Comparison of ENCODE assay signal across 26 mouse cellular contexts in the genomic region with DNA sequence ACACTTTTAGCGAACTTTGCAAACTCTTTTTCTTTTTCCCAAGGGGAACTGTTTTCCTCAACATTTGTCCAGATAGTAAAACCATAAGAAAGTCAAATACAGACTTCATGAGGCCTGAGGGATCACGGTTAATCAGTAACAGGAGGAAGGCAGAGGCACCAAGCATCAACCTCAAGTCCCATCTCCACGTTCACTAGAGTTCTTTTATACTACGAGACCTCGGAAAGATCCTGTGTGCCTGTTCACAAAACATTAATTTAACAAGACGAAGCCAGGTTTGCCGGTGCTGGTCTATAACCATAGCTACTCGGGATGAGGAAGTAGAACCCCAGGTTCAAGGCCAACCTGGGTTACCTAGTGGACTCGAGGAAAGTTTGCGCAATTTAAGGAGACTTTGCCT. TPM values are rescaled to one million over a fixed set of nuclear protein-coding genes. Genes with fewer than 3 reads are reported as not detected.
DNase-seq lines count a peak whose midpoint lies in the region; ATAC-seq and TF ChIP-seq lines count a peak whose summit lies in the region.
"Had no signal": no experiment of that assay in that cellular context is flagged by ENCODE, and none has a peak within 500 bp of the region (broad histone marks: within the 10 kb centered on the region; RNA-seq: fewer than 3 reads in every experiment).

No protein-coding gene starts in this region.

- 79% methylated on average over 10 of the region's 10 CpGs for WGBS in kidney, embryonic 15.5 days
- WGBS in intestine, embryonic 15.5 days, result 70% methylated on average over 10 of the region's 10 CpGs
- 32% methylated on average over 10 of the region's 10 CpGs for WGBS in small intestine, adult 2 months

- no peak for DNase-seq in kidney, postnatal 4 days
- DNase-seq in ES-E14 (ENCODE audit: low read depth, low spot score), result no peak
- DNase-seq in layer of hippocampus, adult 18-20 months (ENCODE audit: low spot score in 2 of 2), result no peak
- no peak for DNase-seq in adrenal gland, adult 8-10 months
- DNase-seq: adrenal gland, postnatal 14 days; B cell, adult 2 months; cerebellum, adult 11-12 months; cerebellum, adult 9-10 months; cerebellum, postnatal 25 days; gastrocnemius, postnatal 10 days; heart, adult 18-20 months; heart, postnatal 14 days had no signal

- ATAC-seq in kidney, embryonic 15.5 days (replicated peaks; ENCODE audit: low FRiP score), result no peak
- peak; percentile 24; the same call in 1 of the 2 replicates for ATAC-seq in intestine, embryonic 15.5 days
- ATAC-seq: CD4-positive, CD25-positive, alpha-beta regulatory T cell, adult 4 months; forebrain, embryonic 16.5 days had no signal

- H3K27ac ChIP-seq in kidney, embryonic 15.5 days, result 0 out of 2 replicates have a peak overlapping the region, but pooled peaks have one; percentile 18
- no peak overlapping the region for H3K27ac ChIP-seq in ES-E14 (ENCODE audit: insufficient read depth, low read depth, low read length, poor library complexity, severe bottlenecking)
- H3K27ac ChIP-seq in intestine, embryonic 15.5 days, result peak overlapping the region; percentile 58
- H3K27ac ChIP-seq in small intestine, adult 2 months (ENCODE audit: insufficient read depth, low read depth, low read length), result 0 out of 2 replicates have a peak overlapping the region, but pooled peaks have one; percentile 3
- H3K27ac ChIP-seq: embryonic facial prominence, embryonic 12.5 days; forebrain, embryonic 12.5 days; heart, embryonic 10.5 days; heart, embryonic 15.5 days; hindbrain, embryonic 13.5 days had no signal

- peaks cover 22% of the 10 kb centered on the region for H3K4me1 ChIP-seq in kidney, embryonic 15.5 days
- H3K4me1 ChIP-seq in ES-E14 (ENCODE audit: control insufficient read depth in 2 of 2, insufficient read depth in 2 of 2, low read length in 2 of 2, poor library complexity in 1 of 2), result peaks cover 18 to 21% of the 10 kb centered on the region in 2 experiments
- H3K4me1 ChIP-seq in intestine, embryonic 15.5 days (replicated peaks), result peaks cover 6% of the 10 kb centered on the region
- H3K4me1 ChIP-seq in small intestine, adult 2 months (ENCODE audit: control insufficient read depth, insufficient read depth, insufficient read length, low read length), result peaks cover 25% of the 10 kb centered on the region

- H3K27me3 ChIP-seq in kidney, embryonic 15.5 days, result peaks cover 38% of the 10 kb centered on the region
- peaks cover 9% of the 10 kb centered on the region; the same call in 1 of the 2 replicates for H3K27me3 ChIP-seq in intestine, embryonic 15.5 days (replicated peaks)
- no peaks in the 10 kb centered on the region for H3K27me3 ChIP-seq in small intestine, adult 2 months (ENCODE audit: control insufficient read depth, insufficient read depth, low read length)

- no peak overlapping the region for H3K4me2 ChIP-seq in kidney, embryonic 15.5 days
- H3K4me2 ChIP-seq in intestine, embryonic 15.5 days (replicated peaks), result peak overlapping the region; percentile 17; the same call in 1 of the 2 replicates
- H3K4me2 ChIP-seq: embryonic facial prominence, embryonic 12.5 days; forebrain, embryonic 12.5 days; heart, embryonic 15.5 days; hindbrain, embryonic 13.5 days had no signal

- no peak for TF ChIP-seq CTCF in small intestine, adult 2 months (IDR thresholded peaks at IDR 0.05; ENCODE audit: extremely low read depth, insufficient read length, insufficient replicate concordance, low read depth, low read length)

- H3K9me3 ChIP-seq in kidney, embryonic 15.5 days (replicated peaks), result no peaks in the 10 kb centered on the region
- no peaks in the 10 kb centered on the region for H3K9me3 ChIP-seq in ES-E14 (ENCODE audit: control insufficient read depth, insufficient read depth, low read depth, low read length)
- no peaks in the 10 kb centered on the region for H3K9me3 ChIP-seq in intestine, embryonic 15.5 days
- H3K9me3 ChIP-seq: embryonic facial prominence, embryonic 12.5 days; forebrain, embryonic 12.5 days; heart, embryonic 10.5 days; heart, embryonic 15.5 days; hindbrain, embryonic 13.5 days had no signal

- no peak overlapping the region for H3K9ac ChIP-seq in kidney, embryonic 15.5 days
- peak overlapping the region; percentile 20; the same call in 1 of the 2 replicates for H3K9ac ChIP-seq in ES-E14 (ENCODE audit: insufficient read depth, low read depth, low read length, poor library complexity, severe bottlenecking)
- no peak overlapping the region for H3K9ac ChIP-seq in intestine, embryonic 15.5 days
- H3K9ac ChIP-seq: embryonic facial prominence, embryonic 12.5 days; forebrain, embryonic 12.5 days; heart, embryonic 15.5 days; hindbrain, embryonic 13.5 days had no signal

- in situ Hi-C loops in ES-E14 (cut with MboI; ENCODE audit: low sequenced_read_pairs in 2 of 2, unreplicated experiment in 2 of 2), result no loop called here

- no peaks in the 10 kb centered on the region for H3K36me3 ChIP-seq in kidney, embryonic 15.5 days
- H3K36me3 ChIP-seq in ES-E14 (ENCODE audit: control insufficient read depth, insufficient read depth, low read length, poor library complexity, severe bottlenecking), result peaks cover 2% of the 10 kb centered on the region; the same call in 1 of the 2 replicates
- no peaks in the 10 kb centered on the region for H3K36me3 ChIP-seq in intestine, embryonic 15.5 days
- no peaks in the 10 kb centered on the region for H3K36me3 ChIP-seq in small intestine, adult 2 months (ENCODE audit: control insufficient read depth, insufficient read depth, low read length)
- H3K36me3 ChIP-seq: embryonic facial prominence, embryonic 12.5 days; forebrain, embryonic 12.5 days; heart, embryonic 10.5 days; heart, embryonic 15.5 days; hindbrain, embryonic 13.5 days had no signal

- TF ChIP-seq POLR2A in small intestine, adult 2 months (IDR thresholded peaks at IDR 0.05; ENCODE audit: low read depth, low read length), result no peak

- H3K4me3 ChIP-seq in kidney, embryonic 15.5 days (replicated peaks), result no peak overlapping the region
- no peak overlapping the region for H3K4me3 ChIP-seq in ES-E14 (ENCODE audit: insufficient read depth in 1 of 2, low read depth in 1 of 2, low read length in 2 of 2, poor library complexity in 1 of 2, severe bottlenecking in 1 of 2)
- H3K4me3 ChIP-seq in intestine, embryonic 15.5 days (replicated peaks), result no peak overlapping the region
- H3K4me3 ChIP-seq in small intestine, adult 2 months (ENCODE audit: low read depth, low read length), result no peak overlapping the region
- H3K4me3 ChIP-seq: embryonic facial prominence, embryonic 12.5 days; forebrain, embryonic 12.5 days; heart, embryonic 10.5 days; heart, embryonic 15.5 days; hindbrain, embryonic 13.5 days had no signal

TF ChIP-seq in ES-E14, 5 proteins besides CTCF, POLR2A, EP300 and RAD21:
- no peak for TF ChIP-seq CHD2 (IDR thresholded peaks at IDR 0.05; ENCODE audit: low read depth, low read length)
- TF ChIP-seq HCFC1 (IDR thresholded peaks at IDR 0.05; ENCODE audit: borderline replicate concordance, insufficient read depth, low read length), result no peak
- TF ChIP-seq MAFK (IDR thresholded peaks at IDR 0.05; ENCODE audit: insufficient read depth, low read depth, low read length), result no peak
- TF ChIP-seq ZNF384 (IDR thresholded peaks at IDR 0.05; ENCODE audit: low read depth, low read length), result no peak
- no peak for TF ChIP-seq ZC3H11A (IDR thresholded peaks at IDR 0.05; ENCODE audit: borderline replicate concordance, low read depth, low read length)

RNA-seq across cellular contexts. Expression of gene F2rl1, which starts 2.9 kb away (rescaled TPM):
- polyA plus RNA-seq in kidney, embryonic 15.5 days (2015; fragmentation: Nextera tagmentation; extraction: Ambion mirVana), result 7.8 and 8.5 TPM in 2 replicates
- total RNA-seq in ES-E14 (2012; rRNA removed), result 51.7 and 107 TPM in 2 replicates
- 15.3 and 15.5 TPM in 2 replicates for polyA plus RNA-seq in intestine, embryonic 15.5 days (2015; fragmentation: Nextera tagmentation; extraction: Ambion mirVana)
- 15.4 and 30.0 TPM in 2 replicates for polyA plus RNA-seq in small intestine, adult 2 months (2012; rRNA removed)
- under 1 TPM; 0.15 to 0.22 TPM for total RNA-seq in layer of hippocampus, adult 18-20 months (2021)
- under 1 TPM in 3 of 4 experiments, not detected in 1; 0.10 to 0.17 (median 0.15) TPM for total RNA-seq in adrenal gland, adult 8-10 months (2022)
- total RNA-seq: hematopoietic stem cell, adult 5-6 weeks; MEL had no signal
- polyA plus RNA-seq: forebrain, embryonic 16.5 days; hindbrain, embryonic 13.5 days had no signal

RNA-seq across cellular contexts. Expression of gene S100z, which starts 43.7 kb away (rescaled TPM):
- polyA plus RNA-seq in kidney, embryonic 15.5 days (2015; fragmentation: Nextera tagmentation; extraction: Ambion mirVana), result not detected in 2 replicates
- not detected in 2 replicates for total RNA-seq in ES-E14 (2012; rRNA removed)
- 0.43 and 0.51 TPM in 2 replicates for polyA plus RNA-seq in intestine, embryonic 15.5 days (2015; fragmentation: Nextera tagmentation; extraction: Ambion mirVana)
- not detected in 2 replicates for polyA plus RNA-seq in small intestine, adult 2 months (2012; rRNA removed)
- total RNA-seq in layer of hippocampus, adult 18-20 months (2021), result not detected
- total RNA-seq in adrenal gland, adult 8-10 months (2022), result not detected
- total RNA-seq: adrenal gland, postnatal 14 days; heart, adult 18-20 months; heart, postnatal 14 days; hematopoietic stem cell, adult 5-6 weeks; MEL had no signal
- polyA plus RNA-seq: CD4-positive, CD25-positive, alpha-beta regulatory T cell, adult 4 months; cortical plate, adult 2 months; forebrain, embryonic 16.5 days; frontal cortex, adult 2 months; heart, embryonic 10.5 days; heart, embryonic 15.5 days; hindbrain, embryonic 13.5 days had no signal

Comparison
In these comparisons a context has a peak if more than half of its experiments do, and no peak if none do; other contexts are left out.
1. RNA of gene F2rl1, which starts 2.9 kb away (total RNA-seq): 51.7 to 107 TPM in ES-E14; 0.15 to 0.22 TPM in layer of hippocampus, adult 18-20 months and 0.10 to 0.17 TPM in adrenal gland, adult 8-10 months; every median in the first group is over 10 times any median in the second.